Mouse (Mus musculus) thymus, adult 2 months (tissue): ENCODE results near the gene Nxpe3. TPM values are rescaled to one million over a fixed set of nuclear protein-coding genes. Genes with fewer than 3 reads are reported as not detected.
A peak's percentile ranks its signal among the peaks of the same experiment; 100 is the strongest.

Source experiments
- DNase-seq: peaks from one replicate; pipeline ENCODE4 v3.0.0; 2021
- H3K27ac ChIP-seq: fragments of 200-500 bp; 2 replicates; pipeline ENCODE4 v1.5.1; 2012; ENCODE audit warnings: low read length, control low read depth; ENCODE audit not compliant: control insufficient read depth, insufficient read depth
- H3K27me3 ChIP-seq: fragments of 200-500 bp; 2 replicates; pipeline ENCODE4 v1.6.1; 2012; ENCODE audit warnings: mild to moderate bottlenecking, low read length, moderate library complexity, mixed read lengths; ENCODE audit not compliant: control insufficient read depth, insufficient read depth
- H3K36me3 ChIP-seq: fragments of 200-500 bp; 2 replicates; pipeline ENCODE4 v1.6.1; 2012; ENCODE audit warnings: mild to moderate bottlenecking, low read length, moderate library complexity; ENCODE audit not compliant: control insufficient read depth, insufficient read depth
- H3K4me1 ChIP-seq: fragments of 200-500 bp; replicated peaks from 2 replicates; pipeline ENCODE4 v1.6.1; 2012; ENCODE audit warnings: low read length; ENCODE audit not compliant: control insufficient read depth, insufficient read depth
- H3K4me3 ChIP-seq: fragments of 200-500 bp; 2 replicates; pipeline ENCODE4 v1.5.1; 2012; ENCODE audit warnings: mild to moderate bottlenecking, low read length, control low read depth, moderate library complexity; ENCODE audit not compliant: control insufficient read depth, insufficient read depth
- CTCF ChIP-seq: fragments of 200-500 bp; IDR thresholded peaks from 2 replicates; pipeline ENCODE4 v1.5.1; 2012; ENCODE audit warnings: mild to moderate bottlenecking, control low read depth, low read length, moderate library complexity, borderline replicate concordance; ENCODE audit not compliant: control insufficient read depth, poor library complexity, insufficient read depth; ENCODE audit errors: extremely low read depth
- POLR2A ChIP-seq: fragments of 200-500 bp; IDR thresholded peaks from 2 replicates; pipeline ENCODE4 v1.6.1; 2012; ENCODE audit warnings: mild to moderate bottlenecking, low read length, control low read depth, moderate library complexity; ENCODE audit not compliant: control insufficient read depth, poor library complexity, insufficient read depth; ENCODE audit errors: extremely low read depth
- WGBS: fragments of 180-500 bp; shearing (Covaris S2); methylation state at CpG from one replicate; pipeline ENCODE4 v1.1.7; 2018; 5-methylcytosine and 5-hydroxymethylcytosine counted together
- polyA plus RNA-seq: library from polyadenylated mRNA; depleted of rRNA; stranded (reverse); fragments of >200 nt; gene quantifications from 2 replicates; pipeline ENCODE4 v1.2.3, GENCODE M21; 2012; rRNA removed

Nxpe3 gene
- 5.2 and 6.0 TPM in 2 replicates for polyA plus RNA-seq

GRCm38 (mm10) chr16:55894893-55895650 is at the start of gene Nxpe3:
Gene Nxpe3 (minus strand): TSS chr16:55895285.
- peaks cover 17% of the 10 kb centered on the region for H3K4me1 ChIP-seq
- under 1% methylated on average over 70 of the region's 74 CpGs for WGBS
- peak; percentile 52; the same call in 1 of the 2 replicates for TF ChIP-seq POLR2A
- TF ChIP-seq CTCF, result peak; percentile 61; the same call in 1 of the 2 replicates
- peak within 1 kb of the TSS; percentile 71 for H3K4me3 ChIP-seq
- H3K27ac ChIP-seq, result peak within 1 kb of the TSS; percentile 69
- H3K27me3 ChIP-seq, result no peaks in the 10 kb centered on the region
- DNase-seq, result peak; percentile 90
- H3K36me3 ChIP-seq, result peaks cover under 1% of the 10 kb centered on the region; the same call in 1 of the 2 replicates

GRCm38 (mm10) chr16:55940781-55941180 is 45.7 kb upstream of the Nxpe3 start:
- Histone ChIP-seq H3K4me3 (no peak overlapping the region), H3K27ac (no peak overlapping the region), H3K36me3 (no peaks in the 10 kb centered on the region), H3K4me1 (peaks cover 8% of the 10 kb centered on the region), H3K27me3 (no peaks in the 10 kb centered on the region)
- TF ChIP-seq POLR2A, result no peak
- TF ChIP-seq CTCF, result no peak
- DNase-seq, result peak; percentile 36
- WGBS, result 97% methylated on average over 4 of the region's 4 CpGs

GRCm38 (mm10) chr16:55939703-55940102 is 44.6 kb upstream of the Nxpe3 start:
- Histone ChIP-seq H3K27ac (peak overlapping the region; percentile 36), H3K36me3 (no peaks in the 10 kb centered on the region), H3K4me3 (no peak overlapping the region), H3K27me3 (no peaks in the 10 kb centered on the region), H3K4me1 (peaks cover 7% of the 10 kb centered on the region)
- no peak for TF ChIP-seq CTCF
- no peak for TF ChIP-seq POLR2A
- WGBS, result 86% methylated on average over 6 of the region's 6 CpGs
- DNase-seq, result peak; percentile 61

GRCm38 (mm10) chr16:55938761-55939160 is 43.7 kb upstream of the Nxpe3 start:
- Histone ChIP-seq H3K4me3 (no peak overlapping the region), H3K36me3 (no peaks in the 10 kb centered on the region), H3K27ac (no peak overlapping the region), H3K4me1 (peaks cover 7% of the 10 kb centered on the region), H3K27me3 (no peaks in the 10 kb centered on the region)
- no peak for TF ChIP-seq POLR2A
- TF ChIP-seq CTCF, result no peak
- 95% methylated on average over 4 of the region's 4 CpGs for WGBS
- no peak for DNase-seq

- Histone ChIP-seq H3K27ac (peak within 1 kb of the TSS; percentile 81), H3K36me3 (no peaks in the 10 kb centered on the region; the same call in 1 of the 2 replicates), H3K4me1 (peaks cover 17% of the 10 kb centered on the region), H3K27me3 (no peaks in the 10 kb centered on the region), H3K4me3 (peak within 1 kb of the TSS; percentile 77)
- TF ChIP-seq POLR2A (peak; percentile 90), CTCF (no peak)
- under 1% methylated on average over 24 of the region's 24 CpGs for WGBS
- DNase-seq, result peak; percentile 92
These were observed 39.5 kb upstream of the Nxpe3 start, which contains the start of gene Cep97 for GRCm38 (mm10) chr16:55934453-55935037. Gene Cep97 (minus strand): TSS chr16:55934855.

GRCm38 (mm10) chr16:55933681-55934343 is 38.7 kb upstream of the Nxpe3 start:
- TF ChIP-seq POLR2A (no peak; the same call in 1 of the 2 replicates), CTCF (no peak)
- no peaks in the 10 kb centered on the region for H3K27me3 ChIP-seq
- DNase-seq, result peak; percentile 74
- H3K36me3 ChIP-seq, result peaks cover 6% of the 10 kb centered on the region
- peak overlapping the region; percentile 77 for H3K4me3 ChIP-seq
- WGBS, result under 1% methylated on average over 32 of the region's 32 CpGs
- H3K4me1 ChIP-seq, result peaks cover 16% of the 10 kb centered on the region
- peak overlapping the region; percentile 81 for H3K27ac ChIP-seq
